Mouse (Mus musculus) colon, adult 2 months (tissue): ENCODE measurements around the gene Gm5771. TPM values are rescaled to one million over a fixed set of nuclear protein-coding genes. Genes with fewer than 3 reads are reported as not detected.

Experiments
- polyA plus RNA-seq: library from polyadenylated mRNA; depleted of rRNA; stranded (reverse); fragments of >200 nt; gene quantifications from 2 replicates; pipeline ENCODE4 v1.2.3, GENCODE M21; 2012; rRNA removed

Gene Gm5771
- 11.8 TPM in 1 of 2 replicates, not detected in the other for polyA plus RNA-seq

DNA sequence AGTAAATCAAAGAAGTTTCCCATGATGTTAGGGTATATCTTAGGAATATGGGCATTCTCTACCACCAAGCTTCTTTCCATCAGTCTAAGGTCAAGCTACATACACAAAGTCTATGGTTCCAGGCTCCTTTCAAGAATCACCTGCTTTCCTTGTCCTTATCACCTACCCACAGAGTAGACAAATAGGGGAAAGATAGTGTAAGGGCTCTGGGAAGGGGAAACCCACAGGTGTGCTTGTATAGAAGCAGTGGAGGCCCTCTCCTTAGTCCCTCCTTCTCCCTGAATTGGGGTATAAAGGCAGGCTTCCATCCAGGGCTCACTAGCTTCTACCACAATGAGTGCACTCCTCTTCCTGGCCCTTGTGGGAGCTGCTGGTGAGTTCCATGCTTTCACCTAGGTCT, at the start of gene Gm5771:
Gm5771 (plus strand) TSS at position 301 of the 400 bp plus-strand sequence.

DNA sequence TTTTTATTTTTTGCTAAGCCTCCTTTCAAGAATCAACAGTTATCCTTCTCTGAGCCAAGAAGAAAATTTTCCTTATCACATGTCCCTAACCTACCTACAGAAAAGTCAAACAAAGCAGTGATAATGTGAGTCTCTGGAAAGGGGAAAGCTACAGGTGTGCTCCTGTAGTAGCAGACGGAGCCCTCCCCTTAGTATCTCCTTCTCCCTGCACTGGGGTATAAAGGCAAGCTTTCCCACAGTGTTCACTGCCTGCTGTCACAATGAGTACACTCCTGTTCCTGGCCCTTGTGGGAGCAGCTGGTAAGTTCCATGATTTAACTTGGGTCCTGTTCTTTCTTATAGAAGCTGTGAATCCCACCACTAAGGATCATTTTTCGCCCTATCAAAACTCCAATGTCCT, 38.2 kb upstream of the Gm5771 start, which contains the start of gene Try10:
Try10 (plus strand) TSS at position 174 of the 400 bp plus-strand sequence.

DNA sequence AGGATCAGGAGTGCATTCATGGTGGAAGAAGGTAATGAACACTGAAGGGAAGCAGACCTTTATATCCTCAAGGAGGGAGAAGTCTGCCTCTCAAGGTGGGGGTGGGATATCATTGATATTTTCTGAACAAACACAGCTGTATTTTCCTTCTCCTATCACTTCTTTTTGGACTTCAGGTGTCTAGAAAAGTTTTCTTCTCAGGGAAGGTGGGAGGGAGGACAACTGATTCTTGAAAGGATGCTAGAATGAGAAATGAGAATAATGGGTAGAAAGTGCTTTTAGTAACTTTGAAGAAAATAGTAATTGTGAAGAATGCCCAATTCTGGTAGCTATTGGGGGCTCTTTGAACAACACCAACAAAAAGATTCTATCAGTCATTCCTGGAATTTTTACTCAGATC, 14.6 kb upstream of the Gm5771 start, which contains the start of gene Prss3:
Prss3 (minus strand) TSS at position 101 of the 400 bp plus-strand sequence.

DNA sequence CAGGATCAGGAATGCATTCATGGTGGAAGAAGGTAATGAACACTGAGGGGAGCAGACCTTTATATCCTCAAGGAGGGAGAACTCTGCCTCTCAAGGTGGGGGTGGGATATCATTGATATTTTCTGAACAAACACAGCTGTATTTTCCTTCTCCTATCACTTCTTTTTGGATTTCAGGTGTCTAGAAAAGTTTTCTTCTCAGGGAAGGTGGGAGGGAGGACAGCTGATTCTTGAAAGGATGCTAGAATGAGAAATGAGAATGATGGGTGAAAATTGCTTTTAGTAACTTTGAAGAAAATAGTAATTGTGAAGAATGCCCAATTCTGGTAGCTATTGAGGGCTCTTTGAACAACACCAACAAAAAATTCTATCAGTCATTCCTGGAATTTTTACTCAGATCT, 53.9 kb downstream of the Gm5771 start, which contains the start of gene Gm10334:
Gm10334 (minus strand) TSS at position 101 of the 400 bp plus-strand sequence.

Other genes starting within 250 kb of the Gm5771 start
- gene Try4, start 90.1 kb upstream of the Gm5771 start, polyA plus RNA-seq = 2.8 and 3,866 TPM in 2 replicates
- 1.2 and 1,347 TPM in 2 replicates for gene Try5, start 75.5 kb upstream of the Gm5771 start, polyA plus RNA-seq
- gene Try10, start 38.3 kb upstream of the Gm5771 start, polyA plus RNA-seq = 37.0 TPM in 1 of 2 replicates, not detected in the other
- gene Prss3, start 14.7 kb upstream of the Gm5771 start, polyA plus RNA-seq = 0.20 and 54.1 TPM in 2 replicates
- 2.6 TPM in 1 of 2 replicates, not detected in the other for gene Gm10334, start 53.8 kb downstream of the Gm5771 start, polyA plus RNA-seq
- gene Prss1, start 66.6 kb downstream of the Gm5771 start, polyA plus RNA-seq = 5.1 TPM in 1 of 2 replicates, not detected in the other
- 3.8 and 4,472 TPM in 2 replicates for gene Prss2, start 129.4 kb downstream of the Gm5771 start, polyA plus RNA-seq
- gene Ephb6, start 213.1 kb downstream of the Gm5771 start, polyA plus RNA-seq = 6.7 and 8.6 TPM in 2 replicates
- gene Trpv6, start 244.0 kb downstream of the Gm5771 start, polyA plus RNA-seq = 5.9 and 9.0 TPM in 2 replicates